Comparison of ENCODE assay signal across 20 mouse cellular contexts in genomic region chr7:140854483-140854882, GRCm38 (mm10). TPM values are rescaled to one million over a fixed set of nuclear protein-coding genes. Genes with fewer than 3 reads are reported as not detected.
DNase-seq lines count a peak whose midpoint lies in the region; ATAC-seq and TF ChIP-seq lines count a peak whose summit lies in the region.
"Had no signal": no experiment of that assay in that cellular context is flagged by ENCODE, and none has a peak within 500 bp of the region (broad histone marks: within the 10 kb centered on the region; RNA-seq: fewer than 3 reads in every experiment).

No protein-coding gene starts in this region.

- no peak overlapping the region for H3ac ChIP-seq in myocyte (ENCODE audit: control insufficient read depth, insufficient read length)

- TF ChIP-seq POLR2A in myocyte (IDR thresholded peaks at IDR 0.05; ENCODE audit: insufficient read length, low read depth), result no peak

- no peak for ATAC-seq in megakaryocyte, adult 5-6 weeks (ENCODE audit: poor library complexity, severe bottlenecking)
- no peak for ATAC-seq in embryonic facial prominence, embryonic 13.5 days (ENCODE audit: insufficient number of reproducible peaks, insufficient read depth, low FRiP score, low TSS enrichment, low read depth)
- ATAC-seq: hindbrain, postnatal 0 days had no signal

- H3K9me3 ChIP-seq in heart, embryonic 10.5 days, result no peaks in the 10 kb centered on the region
- no peaks in the 10 kb centered on the region for H3K9me3 ChIP-seq in megakaryocyte, embryonic 14.5 days
- H3K9me3 ChIP-seq in embryonic facial prominence, embryonic 13.5 days, result no peaks in the 10 kb centered on the region

- whole genome bisulfite sequencing in heart, embryonic 10.5 days, result 92% methylated on average over 18 of the region's 18 CpGs
- WGBS in embryonic facial prominence, embryonic 13.5 days, result 94% methylated on average over 18 of the region's 18 CpGs

- peaks cover 50% of the 10 kb centered on the region for H3K36me3 ChIP-seq in heart, embryonic 10.5 days
- peaks cover 69% of the 10 kb centered on the region for H3K36me3 ChIP-seq in megakaryocyte, embryonic 14.5 days (replicated peaks; ENCODE audit: low read length)
- peaks cover 50% of the 10 kb centered on the region for H3K36me3 ChIP-seq in embryonic facial prominence, embryonic 13.5 days
- H3K36me3 ChIP-seq in myocyte (ENCODE audit: control insufficient read depth, insufficient read depth), result peaks cover 6% of the 10 kb centered on the region

- H3K27ac ChIP-seq in heart, embryonic 10.5 days, result no peak overlapping the region
- H3K27ac ChIP-seq in embryonic facial prominence, embryonic 13.5 days, result no peak overlapping the region
- H3K27ac ChIP-seq: hindbrain, postnatal 0 days had no signal

- H3K4me2 ChIP-seq in embryonic facial prominence, embryonic 13.5 days, result peak overlapping the region; percentile 99
- H3K4me2 ChIP-seq in myocyte (ENCODE audit: low read depth), result no peak overlapping the region

- intact Hi-C loops in heart, postnatal 14 days (cut with DNase I), result no loop called here

- peaks cover 32% of the 10 kb centered on the region for H3K4me1 ChIP-seq in heart, embryonic 10.5 days
- H3K4me1 ChIP-seq in megakaryocyte, embryonic 14.5 days, result peaks cover 77% of the 10 kb centered on the region
- peaks cover 29% of the 10 kb centered on the region for H3K4me1 ChIP-seq in embryonic facial prominence, embryonic 13.5 days

- DNase-seq in heart, embryonic 10.5 days (ENCODE audit: low spot score), result no peak
- no peak for DNase-seq in heart, postnatal 14 days
- DNase-seq in embryo, embryonic 9.5 days (ENCODE audit: extremely low spot score), result no peak
- no peak for DNase-seq in adipocyte (ENCODE audit: low spot score)
- DNase-seq: cerebellum, adult 9-10 months; kidney, postnatal 14 days; lung, postnatal 4 days; right cerebral cortex, postnatal 4 days; thymus, postnatal 4 days had no signal

- 0 out of 2 replicates have a peak overlapping the region, but pooled peaks have one; percentile 95 for H3K9ac ChIP-seq in embryonic facial prominence, embryonic 13.5 days

- 0 out of 2 replicates have a peak overlapping the region, but pooled peaks have one; percentile 83 for H3K4me3 ChIP-seq in heart, embryonic 10.5 days
- H3K4me3 ChIP-seq in megakaryocyte, embryonic 14.5 days (replicated peaks), result peak overlapping the region; percentile 100
- peak overlapping the region; percentile 83 for H3K4me3 ChIP-seq in embryonic facial prominence, embryonic 13.5 days
- peak overlapping the region; percentile 97 for H3K4me3 ChIP-seq in myocyte

- peaks cover 42% of the 10 kb centered on the region for H3K79me2 ChIP-seq in myocyte (ENCODE audit: control insufficient read depth, insufficient read depth)

- no peaks in the 10 kb centered on the region for H3K27me3 ChIP-seq in heart, embryonic 10.5 days (ENCODE audit: insufficient read depth, poor library complexity, severe bottlenecking)
- no peaks in the 10 kb centered on the region for H3K27me3 ChIP-seq in megakaryocyte, embryonic 14.5 days (replicated peaks)
- no peaks in the 10 kb centered on the region for H3K27me3 ChIP-seq in embryonic facial prominence, embryonic 13.5 days
- no peaks in the 10 kb centered on the region for H3K27me3 ChIP-seq in myocyte (ENCODE audit: control insufficient read depth, insufficient read depth, insufficient read length)

TF ChIP-seq in myocyte, 11 proteins besides CTCF, POLR2A, EP300 and RAD21:
- TF ChIP-seq USF1 (IDR thresholded peaks at IDR 0.05; ENCODE audit: low read depth) (no peak), MYOD1 (IDR thresholded peaks at IDR 0.05; ENCODE audit: control insufficient read depth in 1 of 3, insufficient read length in 2 of 3, low read depth in 2 of 3) (no peak), TCF12 (IDR thresholded peaks at IDR 0.05; ENCODE audit: insufficient read depth, poor library complexity, severe bottlenecking) (no peak), REST (IDR thresholded peaks at IDR 0.05; ENCODE audit: insufficient read depth, insufficient read length) (no peak), MYOG (IDR thresholded peaks at IDR 0.05; ENCODE audit: control insufficient read depth in 1 of 3, insufficient read depth in 1 of 3, insufficient read length in 2 of 3, low read depth in 2 of 3) (no peak), CEBPB (IDR thresholded peaks at IDR 0.05; ENCODE audit: insufficient read depth, poor library complexity, severe bottlenecking) (no peak), E2F4 (IDR thresholded peaks at IDR 0.05; ENCODE audit: insufficient read depth) (no peak), SRF (IDR thresholded peaks at IDR 0.05; ENCODE audit: control insufficient read depth, insufficient read length, low read depth) (no peak), POLR2AphosphoS2 (IDR thresholded peaks at IDR 0.05; ENCODE audit: insufficient read length, low read depth) (no peak), MAX (IDR thresholded peaks at IDR 0.05; ENCODE audit: low read depth) (no peak), TCF3 (IDR thresholded peaks at IDR 0.05; ENCODE audit: insufficient read length, low read depth) (no peak)

RNA-seq across cellular contexts. Expression of gene Gm45785, which starts 1.6 kb away (rescaled TPM):
- polyA plus RNA-seq in heart, embryonic 10.5 days (2016; fragmentation: Nextera tagmentation; extraction: Ambion mirVana), result not detected in 2 replicates
- total RNA-seq in heart, postnatal 14 days (2021), result not detected
- polyA plus RNA-seq in megakaryocyte, embryonic 14.5 days (2012; ENCODE audit: insufficient read depth, low replicate concordance), result not detected in 2 replicates
- not detected in 2 replicates for total RNA-seq in megakaryocyte, adult 5-6 weeks (2015)
- total RNA-seq in megakaryocyte, adult 5-6 weeks (2017), result not detected in 2 replicates
- not detected in 2 replicates for polyA plus RNA-seq in embryonic facial prominence, embryonic 13.5 days (2015; fragmentation: Nextera tagmentation; extraction: Ambion mirVana)
- not detected for polyA plus RNA-seq in myocyte (2012; fragmentation: generic; extraction: Trizol)
- total RNA-seq: heart, adult 8-10 months had no signal
- polyA plus RNA-seq: embryonic facial prominence, embryonic 14.5 days; hindbrain, postnatal 0 days; liver, embryonic 16.5 days; stomach, embryonic 14.5 days had no signal

RNA-seq across cellular contexts. Expression of gene Ric8a, which starts 2.3 kb away (rescaled TPM):
- 47.3 and 58.8 TPM in 2 replicates for polyA plus RNA-seq in heart, embryonic 10.5 days (2016; fragmentation: Nextera tagmentation; extraction: Ambion mirVana)
- 10 to 100 TPM; 23.7 to 24.5 TPM for total RNA-seq in heart, postnatal 14 days (2021)
- 57.2 and 112 TPM in 2 replicates for polyA plus RNA-seq in megakaryocyte, embryonic 14.5 days (2012; ENCODE audit: insufficient read depth, low replicate concordance)
- total RNA-seq in megakaryocyte, adult 5-6 weeks (2015), result 41.7 and 44.7 TPM in 2 replicates
- total RNA-seq in megakaryocyte, adult 5-6 weeks (2017), result 29.7 and 30.4 TPM in 2 replicates
- polyA plus RNA-seq in embryonic facial prominence, embryonic 13.5 days (2015; fragmentation: Nextera tagmentation; extraction: Ambion mirVana), result 72.4 and 72.6 TPM in 2 replicates
- polyA plus RNA-seq in myocyte (2012; fragmentation: generic; extraction: Trizol), result 123 TPM

RNA-seq across cellular contexts. Expression of gene Bet1l, which starts 2.9 kb away (rescaled TPM):
- polyA plus RNA-seq in heart, embryonic 10.5 days (2016; fragmentation: Nextera tagmentation; extraction: Ambion mirVana), result 28.1 and 31.4 TPM in 2 replicates
- 10 to 100 TPM; 11.3 to 12.5 TPM for total RNA-seq in heart, postnatal 14 days (2021)
- 4.0 and 23.4 TPM in 2 replicates for polyA plus RNA-seq in megakaryocyte, embryonic 14.5 days (2012; ENCODE audit: insufficient read depth, low replicate concordance)
- total RNA-seq in megakaryocyte, adult 5-6 weeks (2015), result 12.9 and 13.2 TPM in 2 replicates
- total RNA-seq in megakaryocyte, adult 5-6 weeks (2017), result 15.5 and 37.7 TPM in 2 replicates
- 56.4 and 68.1 TPM in 2 replicates for polyA plus RNA-seq in embryonic facial prominence, embryonic 13.5 days (2015; fragmentation: Nextera tagmentation; extraction: Ambion mirVana)
- polyA plus RNA-seq in myocyte (2012; fragmentation: generic; extraction: Trizol), result 25.8 TPM

RNA-seq across cellular contexts. Expression of gene Odf3, which starts 6.9 kb away (rescaled TPM):
- polyA plus RNA-seq in heart, embryonic 10.5 days (2016; fragmentation: Nextera tagmentation; extraction: Ambion mirVana), result not detected in 2 replicates
- not detected for total RNA-seq in heart, postnatal 14 days (2021)
- polyA plus RNA-seq in megakaryocyte, embryonic 14.5 days (2012; ENCODE audit: insufficient read depth, low replicate concordance), result 0.13 TPM in 1 of 2 replicates, not detected in the other
- not detected in 2 replicates for total RNA-seq in megakaryocyte, adult 5-6 weeks (2015)
- total RNA-seq in megakaryocyte, adult 5-6 weeks (2017), result not detected in 2 replicates
- polyA plus RNA-seq in embryonic facial prominence, embryonic 13.5 days (2015; fragmentation: Nextera tagmentation; extraction: Ambion mirVana), result 0.25 TPM in 1 of 2 replicates, not detected in the other
- 0.07 TPM for polyA plus RNA-seq in myocyte (2012; fragmentation: generic; extraction: Trizol)
- total RNA-seq: heart, adult 8-10 months; layer of hippocampus, postnatal 10 days; monocyte, adult 5-6 weeks had no signal
- polyA plus RNA-seq: embryonic facial prominence, embryonic 14.5 days; liver, embryonic 16.5 days; stomach, embryonic 14.5 days had no signal

RNA-seq across cellular contexts. Expression of gene Scgb1c1, which starts 9.1 kb away (rescaled TPM):
- not detected in 2 replicates for polyA plus RNA-seq in heart, embryonic 10.5 days (2016; fragmentation: Nextera tagmentation; extraction: Ambion mirVana)
- total RNA-seq in heart, postnatal 14 days (2021), result 1 to 10 TPM; 6.2 to 8.4 TPM
- polyA plus RNA-seq in megakaryocyte, embryonic 14.5 days (2012; ENCODE audit: insufficient read depth, low replicate concordance), result 1.1 TPM in 1 of 2 replicates, not detected in the other
- total RNA-seq in megakaryocyte, adult 5-6 weeks (2015), result not detected in 2 replicates
- total RNA-seq in megakaryocyte, adult 5-6 weeks (2017), result not detected in 2 replicates
- not detected in 2 replicates for polyA plus RNA-seq in embryonic facial prominence, embryonic 13.5 days (2015; fragmentation: Nextera tagmentation; extraction: Ambion mirVana)
- polyA plus RNA-seq in myocyte (2012; fragmentation: generic; extraction: Trizol), result not detected
- total RNA-seq: hindbrain, postnatal 0 days; layer of hippocampus, postnatal 10 days; monocyte, adult 5-6 weeks had no signal
- polyA plus RNA-seq: hindbrain, postnatal 0 days; liver, embryonic 16.5 days; stomach, embryonic 14.5 days had no signal
